Mouse (Mus musculus) left cerebral cortex, adult 18-20 months (tissue): Measurements from ENCODE around the gene Ube2k. TPM values are rescaled to one million over a fixed set of nuclear protein-coding genes. Genes with fewer than 3 reads are reported as not detected.

ENCODE experiments used
- DNase-seq, 2 experiments: peaks; one replicate each; pipeline ENCODE4 v3.0.0; 2021 to 2022; ENCODE audit warnings: low spot score in 2 of 2, mixed read lengths in 1 of 2
- total RNA-seq, 2 experiments: library from RNA; stranded (reverse); gene quantifications; 2 replicates each; pipeline ENCODE4 v1.2.3; 2021

Gene Ube2k
- total RNA-seq, 2 experiments from 2014 or later = 117 to 123 TPM

GRCm38 (mm10) chr5:65537420-65538071 is 513 bp downstream of the Ube2k start:
- peak; percentile 9 to 22 for DNase-seq

- DNase-seq = no peak
Observed at GRCm38 (mm10) chr5:65538121-65538520, 1.1 kb downstream of the Ube2k start.

GRCm38 (mm10) chr5:65538829-65539228 is 1.8 kb downstream of the Ube2k start:
- no peak for DNase-seq

GRCm38 (mm10) chr5:65539786-65540185 is 2.8 kb downstream of the Ube2k start:
- no peak for DNase-seq

GRCm38 (mm10) chr5:65541889-65542288 is 4.9 kb downstream of the Ube2k start:
- no peak for DNase-seq

GRCm38 (mm10) chr5:65543491-65543890 is 6.5 kb downstream of the Ube2k start:
- DNase-seq = no peak

GRCm38 (mm10) chr5:65544616-65545015 is 7.6 kb downstream of the Ube2k start:
- no peak for DNase-seq

- DNase-seq = no peak
Observed at GRCm38 (mm10) chr5:65549677-65550076, 12.6 kb downstream of the Ube2k start.

- DNase-seq = no peak
Observed at GRCm38 (mm10) chr5:65557109-65557508, 20.1 kb downstream of the Ube2k start.

GRCm38 (mm10) chr5:65561125-65561893 is 24.3 kb downstream of the Ube2k start:
- no peak for DNase-seq

- DNase-seq = no peak
Observed at GRCm38 (mm10) chr5:65565486-65565885, 28.5 kb downstream of the Ube2k start.

GRCm38 (mm10) chr5:65574876-65575275 is 37.8 kb downstream of the Ube2k start:
- DNase-seq = no peak

- DNase-seq = no peak
Observed at GRCm38 (mm10) chr5:65575896-65576295, 38.9 kb downstream of the Ube2k start.

GRCm38 (mm10) chr5:65578545-65578944 is 41.5 kb downstream of the Ube2k start:
- DNase-seq = no peak

GRCm38 (mm10) chr5:65586291-65586690 is 49.3 kb downstream of the Ube2k start:
- no peak for DNase-seq

- no peak for DNase-seq
Observed at GRCm38 (mm10) chr5:65590199-65590598, 53.2 kb downstream of the Ube2k start.

- no peak for DNase-seq
Observed at GRCm38 (mm10) chr5:65592421-65592820, 55.4 kb downstream of the Ube2k start.

- DNase-seq = no peak
Observed at GRCm38 (mm10) chr5:65599681-65600080, 62.6 kb downstream of the Ube2k start.

- no peak for DNase-seq
Observed at GRCm38 (mm10) chr5:65606820-65607219, 69.8 kb downstream of the Ube2k start.

GRCm38 (mm10) chr5:65609769-65610168 is 72.7 kb downstream of the Ube2k start:
- no peak for DNase-seq

- no peak for DNase-seq
Observed at GRCm38 (mm10) chr5:65610541-65610940, 73.5 kb downstream of the Ube2k start.

- no peak for DNase-seq
Observed at GRCm38 (mm10) chr5:65613152-65613924, 76.3 kb downstream of the Ube2k start.
